In the genomic region with DNA sequence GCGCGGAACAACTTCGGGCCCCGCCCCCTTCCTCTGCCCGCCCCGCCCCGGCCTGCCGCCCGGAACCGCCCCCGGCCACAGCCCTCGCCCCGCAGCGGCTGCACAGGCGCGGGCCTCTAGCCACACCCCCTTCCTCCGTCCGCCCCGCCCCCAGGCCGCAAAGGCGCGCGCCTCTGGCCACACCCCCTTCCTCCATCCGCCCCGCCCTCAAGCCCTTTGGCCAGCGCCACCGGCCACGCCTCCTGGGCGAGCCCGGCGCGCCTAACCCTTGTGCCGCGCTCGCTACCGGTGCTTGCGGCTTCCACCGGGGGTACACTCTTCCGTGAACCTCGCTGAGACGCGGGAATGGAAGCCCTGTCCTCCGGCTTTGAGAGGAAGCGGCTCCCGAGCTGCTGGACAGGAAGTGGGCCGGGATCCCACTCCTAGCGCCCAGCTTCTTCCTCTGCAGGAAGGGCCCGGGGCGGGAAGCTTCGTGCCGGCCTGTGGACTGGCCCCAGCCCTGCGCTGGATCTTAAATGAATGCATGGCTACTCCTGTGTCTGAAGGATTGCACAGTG, we compare ENCODE assay signal across 8 mouse cellular contexts. TPM values are rescaled to one million over a fixed set of nuclear protein-coding genes. Genes with fewer than 3 reads are reported as not detected.
DNase-seq lines count a peak whose midpoint lies in the region; ATAC-seq lines count a peak whose summit lies in the region.

A gene (minus strand): TSS at position 13 of the 557 bp plus-strand sequence.

- H3K4me2 ChIP-seq in hindbrain, embryonic 16.5 days (ENCODE audit: low read length): peak within 1 kb of the TSS; percentile 83

- WGBS in hindbrain, embryonic 16.5 days: under 1% methylated on average over 47 of the region's 52 CpGs

- H3K36me3 ChIP-seq in hindbrain, embryonic 16.5 days (ENCODE audit: control insufficient read depth, insufficient read depth, low read length): no peaks in the 10 kb centered on the region

- H3K27ac ChIP-seq in hindbrain, embryonic 16.5 days (ENCODE audit: low read depth, low read length): peak within 1 kb of the TSS; percentile 87

- H3K4me3 ChIP-seq in hindbrain, embryonic 16.5 days (ENCODE audit: low read length): peak within 1 kb of the TSS; percentile 67

- peaks cover 10% of the 10 kb centered on the region for H3K4me1 ChIP-seq in hindbrain, embryonic 16.5 days (ENCODE audit: control insufficient read depth, insufficient read depth, low read depth, low read length)

- no peaks in the 10 kb centered on the region for H3K9me3 ChIP-seq in hindbrain, embryonic 16.5 days (ENCODE audit: control insufficient read depth, low read length)

- H3K9ac ChIP-seq in hindbrain, embryonic 16.5 days (ENCODE audit: low read depth, low read length): peak within 1 kb of the TSS; percentile 87

- ATAC-seq in hindbrain, embryonic 16.5 days: peak; percentile 96

- H3K27me3 ChIP-seq in hindbrain, embryonic 16.5 days (replicated peaks; ENCODE audit: control insufficient read depth, insufficient read depth, low read length): no peaks in the 10 kb centered on the region

- peak; percentile 61 for DNase-seq in WW6 (ENCODE audit: low read depth, low spot score)
- DNase-seq in cerebellum, postnatal 36 days: peak; percentile 85 to 93
- peak; percentile 95 for DNase-seq in gastrocnemius, adult 18-20 months (ENCODE audit: low spot score)
- peak; percentile 80 for DNase-seq in left cerebral cortex, adult 11 months (ENCODE audit: low spot score)
- DNase-seq in lung, postnatal 36 days: peak; percentile 96
- peak; percentile 94 for DNase-seq in retina, embryonic 14.5 days (ENCODE audit: low spot score)
- DNase-seq in thymus, postnatal 36 days: peak; percentile 95 to 98

RNA-seq across cellular contexts. Expression of the gene that starts here (rescaled TPM):
- total RNA-seq in gastrocnemius, adult 18-20 months (2021): 1 to 10 TPM; 2.4 to 2.5 TPM
- 1.6 and 2.5 TPM in 2 replicates for polyA plus RNA-seq in hindbrain, embryonic 16.5 days (2015; fragmentation: Nextera tagmentation; extraction: Ambion mirVana)

Comparison
In these comparisons a context has a peak if more than half of its experiments do, and no peak if none do; other contexts are left out.
1. Peak in every context shown above with its lines: DNase-seq, ATAC-seq, H3K4me3 ChIP-seq and H3K27ac ChIP-seq.